Mouse (Mus musculus): Measurements from ENCODE around the gene Prr9. TPM values are rescaled to one million over a fixed set of nuclear protein-coding genes. Genes with fewer than 3 reads are reported as not detected.

Gene Prr9
- 0.22 TPM in 1 of 2 replicates, not detected in the other for polyA plus RNA-seq (2015; fragmentation: Nextera tagmentation; extraction: Ambion mirVana)

GRCm38 (mm10) chr3:92123847-92124246 is at the start of gene Prr9:
Prr9 (minus strand) TSS chr3:92123947.

DNA sequence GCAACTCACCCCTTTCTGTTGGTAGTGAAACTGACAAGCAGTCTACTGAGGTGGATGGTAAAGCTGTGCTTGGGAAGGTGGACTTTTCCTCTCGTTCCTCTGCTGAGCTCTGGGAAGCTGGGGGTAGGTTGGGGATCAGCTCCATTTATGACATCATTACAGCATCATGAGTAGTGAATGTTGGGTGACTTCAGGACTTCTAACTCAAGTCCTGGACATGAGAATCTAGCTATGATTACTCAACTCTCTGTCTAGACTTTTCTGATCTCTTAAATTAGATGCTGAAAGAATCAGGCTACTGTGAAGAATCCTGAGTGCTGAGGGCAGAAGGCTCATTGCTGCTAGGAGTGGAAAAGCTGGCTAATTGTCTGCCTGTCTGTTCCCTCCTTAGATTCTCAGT is 18.9 kb upstream of the Prr9 start, which contains the start of gene Lelp1:
Gene Lelp1 (minus strand): TSS at position 101 of the 400 bp plus-strand sequence.

GRCm38 (mm10) chr3:92083042-92083441 is 40.7 kb downstream of the Prr9 start, which contains the start of gene Lor:
Lor (minus strand) TSS chr3:92083142.

Other genes with a start within 250 kb of the Prr9 start
- gene Pglyrp3, start 109.4 kb downstream of the Prr9 start, polyA plus RNA-seq (2015; fragmentation: Nextera tagmentation; extraction: Ambion mirVana): not detected in 2 replicates
- gene Lor, start 40.8 kb downstream of the Prr9 start, polyA plus RNA-seq (2015; fragmentation: Nextera tagmentation; extraction: Ambion mirVana): 1.3 and 5.9 TPM in 2 replicates
- not detected in 2 replicates for gene Lelp1, start 18.8 kb upstream of the Prr9 start, polyA plus RNA-seq (2015; fragmentation: Nextera tagmentation; extraction: Ambion mirVana)
- 0.39 TPM in 1 of 2 replicates, not detected in the other for gene Sprr2a1, start 91.9 kb upstream of the Prr9 start, polyA plus RNA-seq (2015; fragmentation: Nextera tagmentation; extraction: Ambion mirVana)
- 2.6 and 32.2 TPM in 2 replicates for gene Sprr2a2, start 92.0 kb upstream of the Prr9 start, polyA plus RNA-seq (2015; fragmentation: Nextera tagmentation; extraction: Ambion mirVana)
- 0.59 and 1.6 TPM in 2 replicates for gene Sprr2a3, start 161.5 kb upstream of the Prr9 start, polyA plus RNA-seq (2015; fragmentation: Nextera tagmentation; extraction: Ambion mirVana)
- gene Sprr2b, start 192.7 kb upstream of the Prr9 start, polyA plus RNA-seq (2015; fragmentation: Nextera tagmentation; extraction: Ambion mirVana): not detected in 2 replicates
- not detected in 2 replicates for gene Sprr2d, start 215.2 kb upstream of the Prr9 start, polyA plus RNA-seq (2015; fragmentation: Nextera tagmentation; extraction: Ambion mirVana)
- not detected in 2 replicates for gene Sprr2e, start 228.2 kb upstream of the Prr9 start, polyA plus RNA-seq (2015; fragmentation: Nextera tagmentation; extraction: Ambion mirVana)
- gene Sprr2f, start 241.2 kb upstream of the Prr9 start, polyA plus RNA-seq (2015; fragmentation: Nextera tagmentation; extraction: Ambion mirVana): not detected in 2 replicates